Mouse (Mus musculus) granulocyte monocyte progenitor cell, adult 5-6 weeks (primary cell): ENCODE results near the gene C1qb. TPM values are rescaled to one million over a fixed set of nuclear protein-coding genes. Genes with fewer than 3 reads are reported as not detected.
A peak's percentile ranks its signal among the peaks of the same experiment; 100 is the strongest.

ENCODE experiments used
- ATAC-seq: replicated peaks from 2 replicates; pipeline ENCODE4 v1.8.0; 2016; ENCODE audit warnings: mild to moderate bottlenecking, moderate TSS enrichment, inconsistent platforms; ENCODE audit not compliant: poor library complexity, severe bottlenecking
- total RNA-seq, 2 experiments: library from RNA; stranded (forward) in 1 of 2; stranded (reverse) in 1 of 2; fragments of 200-712, 200-1000 nt in 1 of 2; fragments of >200 nt in 1 of 2; fragmentation: Nextera tagmentation in 1 of 2; gene quantifications; 2 replicates each; pipeline ENCODE4 v1.2.3; 2014 to 2017

The C1qb gene
- total RNA-seq, 2 experiments from 2014 or later, result 0.52 TPM; not detected in 1

GRCm38 (mm10) chr4:136895861-136896260, 9.9 kb upstream of the C1qb start:
- no peak for ATAC-seq

GRCm38 (mm10) chr4:136894821-136895220, 8.8 kb upstream of the C1qb start:
- ATAC-seq, result no peak

- no peak for ATAC-seq
Observed at GRCm38 (mm10) chr4:136893691-136894543, 7.9 kb upstream of the C1qb start.

- ATAC-seq, result peak; percentile 78
Observed at GRCm38 (mm10) chr4:136892811-136893210, 6.8 kb upstream of the C1qb start, which contains the start of gene C1qc. TSS of gene C1qc (minus strand) at chr4:136893065.

GRCm38 (mm10) chr4:136892371-136892770, 6.4 kb upstream of the C1qb start:
- ATAC-seq, result no peak

GRCm38 (mm10) chr4:136891115-136891514, 5.1 kb upstream of the C1qb start:
- no peak for ATAC-seq

- ATAC-seq, result no peak
Observed at GRCm38 (mm10) chr4:136889981-136890380, 4.0 kb upstream of the C1qb start.

- ATAC-seq, result no peak
Observed at GRCm38 (mm10) chr4:136887714-136888113, 1.7 kb upstream of the C1qb start.

GRCm38 (mm10) chr4:136878601-136879000, 7.4 kb downstream of the C1qb start:
- no peak for ATAC-seq

- no peak for ATAC-seq
Observed at GRCm38 (mm10) chr4:136878171-136878570, 7.8 kb downstream of the C1qb start.

- ATAC-seq, result peak; percentile 44
Observed at GRCm38 (mm10) chr4:136876971-136877370, 9.0 kb downstream of the C1qb start.

GRCm38 (mm10) chr4:136875012-136875411, 11.0 kb downstream of the C1qb start:
- ATAC-seq, result no peak

GRCm38 (mm10) chr4:136868371-136868770, 17.6 kb downstream of the C1qb start:
- ATAC-seq, result no peak

GRCm38 (mm10) chr4:136867690-136868345, 18.2 kb downstream of the C1qb start:
- ATAC-seq, result no peak

- no peak for ATAC-seq
Observed at GRCm38 (mm10) chr4:136865531-136865930, 20.5 kb downstream of the C1qb start.

- no peak for ATAC-seq
Observed at GRCm38 (mm10) chr4:136864751-136865470, 21.1 kb downstream of the C1qb start.

GRCm38 (mm10) chr4:136863517-136863916, 22.5 kb downstream of the C1qb start:
- ATAC-seq, result no peak

GRCm38 (mm10) chr4:136862411-136862810, 23.6 kb downstream of the C1qb start:
- no peak for ATAC-seq

- ATAC-seq, result no peak
Observed at GRCm38 (mm10) chr4:136861806-136862205, 24.2 kb downstream of the C1qb start.

GRCm38 (mm10) chr4:136860022-136860421, 26.0 kb downstream of the C1qb start:
- ATAC-seq, result no peak

- ATAC-seq, result no peak
Observed at GRCm38 (mm10) chr4:136855081-136855480, 30.9 kb downstream of the C1qb start.
